Mouse (Mus musculus): ENCODE results near the gene Polr2i.
"Not testable (repeated sequence)": the region's sequence is repeated elsewhere in the genome, so short reads cannot be mapped to it uniquely, and the experiment has no call there.

The Polr2i gene

GRCm38 (mm10) chr7:30205383-30205782 lies 26.4 kb upstream of the Polr2i start:
- DNase-seq = no peak

GRCm38 (mm10) chr7:30206364-30206763 lies 25.4 kb upstream of the Polr2i start:
- DNase-seq = not testable (repeated sequence)

GRCm38 (mm10) chr7:30211025-30211424 lies 20.7 kb upstream of the Polr2i start:
- DNase-seq = no peak

GRCm38 (mm10) chr7:30213881-30214280 lies 17.9 kb upstream of the Polr2i start:
- no peak for DNase-seq

- no peak for DNase-seq
Observed at GRCm38 (mm10) chr7:30215875-30216274, 15.9 kb upstream of the Polr2i start.

GRCm38 (mm10) chr7:30216723-30217151 lies 15.0 kb upstream of the Polr2i start:
- peak; percentile 97 for DNase-seq

GRCm38 (mm10) chr7:30217277-30217676 lies 14.5 kb upstream of the Polr2i start:
- peak; percentile 86 for DNase-seq

GRCm38 (mm10) chr7:30219293-30220007 lies 12.3 kb upstream of the Polr2i start:
- DNase-seq = peak; percentile 93

- DNase-seq = peak; percentile 72
Observed at GRCm38 (mm10) chr7:30220008-30220356, 11.8 kb upstream of the Polr2i start.

GRCm38 (mm10) chr7:30221433-30221832 lies 10.3 kb upstream of the Polr2i start:
- no peak for DNase-seq

- no peak for DNase-seq
Observed at GRCm38 (mm10) chr7:30222205-30222604, 9.5 kb upstream of the Polr2i start.

- peak; percentile 77 for DNase-seq
Observed at GRCm38 (mm10) chr7:30224206-30224605, 7.5 kb upstream of the Polr2i start.

- DNase-seq = no peak
Observed at GRCm38 (mm10) chr7:30231328-30231668, 450 bp upstream of the Polr2i start.

- peak; percentile 96 for DNase-seq
Observed at GRCm38 (mm10) chr7:30232631-30233148, 942 bp downstream of the Polr2i start.

- DNase-seq = peak; percentile 90
Observed at GRCm38 (mm10) chr7:30233387-30233786, 1.6 kb downstream of the Polr2i start.

- DNase-seq = peak; percentile 92
Observed at GRCm38 (mm10) chr7:30234276-30234858, 2.6 kb downstream of the Polr2i start.

GRCm38 (mm10) chr7:30235091-30235490 lies 3.3 kb downstream of the Polr2i start:
- peak; percentile 91 for DNase-seq

- peak; percentile 80 for DNase-seq
Observed at GRCm38 (mm10) chr7:30235625-30236024, 3.9 kb downstream of the Polr2i start, which contains the start of gene Ovol3. Gene Ovol3 (minus strand): TSS chr7:30235725.

- not testable (repeated sequence) for DNase-seq
Observed at GRCm38 (mm10) chr7:30237374-30237773, 5.6 kb downstream of the Polr2i start.

- DNase-seq = peak; percentile 94
Observed at GRCm38 (mm10) chr7:30251956-30252954, 20.5 kb downstream of the Polr2i start.

GRCm38 (mm10) chr7:30265041-30265440 lies 33.3 kb downstream of the Polr2i start:
- DNase-seq = peak; percentile 86

GRCm38 (mm10) chr7:30265531-30265930 lies 33.8 kb downstream of the Polr2i start:
- no peak for DNase-seq

- no peak for DNase-seq
Observed at GRCm38 (mm10) chr7:30265935-30266334, 34.2 kb downstream of the Polr2i start.
